Mouse (Mus musculus) fat pad, adult 2 months (tissue): ENCODE data around the gene Bsn.

Experiments used
- DNase-seq: peaks from one replicate; pipeline ENCODE4 v3.0.0-alpha.2; 2011; ENCODE audit warnings: low read depth, low spot score; ENCODE audit errors: extremely low read depth

The Bsn gene

DNA sequence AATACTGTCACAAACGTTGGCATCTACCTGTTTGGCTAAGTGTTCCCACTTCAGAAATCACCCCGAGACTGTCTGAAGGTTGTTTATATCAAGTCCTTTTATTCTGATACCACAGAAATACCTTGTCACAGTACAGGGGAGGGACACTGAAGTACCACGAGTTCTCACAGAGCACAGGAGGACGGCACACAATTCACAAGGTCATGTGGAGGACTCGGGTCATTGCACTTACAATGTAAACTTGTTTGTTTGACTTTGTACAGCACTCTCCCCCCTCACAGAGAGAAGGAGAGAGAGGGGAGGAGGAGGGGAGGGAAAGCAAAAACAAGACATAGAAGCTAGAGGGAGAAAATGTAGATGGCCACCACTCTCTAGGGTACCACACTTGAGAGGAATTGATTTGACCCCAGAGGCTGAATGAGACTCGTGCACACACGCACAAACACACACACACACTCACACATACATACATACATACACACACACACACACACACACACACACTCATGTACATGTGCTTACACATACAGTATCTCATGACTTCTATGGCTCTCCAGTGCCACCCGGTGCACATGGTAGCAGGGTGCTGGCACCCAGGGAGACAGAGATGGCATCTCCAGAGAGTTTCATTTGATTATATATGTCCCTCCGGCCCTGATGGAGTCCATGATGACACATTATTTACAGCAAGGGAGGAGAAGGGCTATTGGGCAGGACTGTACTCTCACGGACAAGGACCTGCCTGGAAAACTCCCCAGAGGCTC lies 94.1 kb downstream of the Bsn start:
- DNase-seq: no peak

DNA sequence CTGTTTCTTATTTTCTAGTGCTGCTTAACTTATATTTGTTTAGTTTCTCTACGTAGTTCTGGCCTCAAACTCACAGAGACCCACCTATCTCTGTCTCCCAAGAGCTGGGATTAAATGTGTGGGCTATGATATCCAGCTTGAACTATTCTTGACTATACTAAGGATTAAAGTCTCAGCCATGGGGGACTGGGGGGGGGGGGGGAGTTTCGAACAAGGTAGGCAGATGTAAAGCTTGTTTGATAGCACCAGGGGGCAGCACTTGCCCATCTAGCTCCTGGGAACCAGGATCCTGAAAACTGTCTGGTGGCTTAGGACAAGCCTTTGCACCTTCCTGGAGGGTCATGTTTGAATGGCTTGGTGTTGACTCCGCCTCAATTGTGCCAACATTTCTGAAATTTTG lies 94.7 kb downstream of the Bsn start:
- DNase-seq: no peak

DNA sequence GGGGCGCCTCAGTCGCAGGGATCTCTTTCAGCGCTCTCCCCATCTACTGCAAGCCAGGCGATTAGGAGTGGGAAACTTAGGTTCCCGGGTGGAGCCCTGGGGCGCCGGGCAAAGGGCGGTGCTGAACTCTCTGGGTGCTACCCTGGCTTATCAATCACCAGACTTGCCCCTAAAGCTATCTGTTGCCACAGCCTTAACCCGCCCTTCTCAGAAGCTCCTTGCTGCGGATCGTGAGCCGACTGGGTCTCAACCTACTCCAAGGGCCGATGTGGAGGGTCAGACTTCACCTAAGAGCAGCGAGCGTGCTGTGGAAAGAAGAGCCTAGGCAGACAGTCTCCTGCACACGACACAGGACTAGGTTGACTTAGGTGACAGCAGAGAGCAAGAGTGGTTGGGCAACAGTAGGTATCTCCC lies 95.2 kb downstream of the Bsn start:
- no peak for DNase-seq

DNA sequence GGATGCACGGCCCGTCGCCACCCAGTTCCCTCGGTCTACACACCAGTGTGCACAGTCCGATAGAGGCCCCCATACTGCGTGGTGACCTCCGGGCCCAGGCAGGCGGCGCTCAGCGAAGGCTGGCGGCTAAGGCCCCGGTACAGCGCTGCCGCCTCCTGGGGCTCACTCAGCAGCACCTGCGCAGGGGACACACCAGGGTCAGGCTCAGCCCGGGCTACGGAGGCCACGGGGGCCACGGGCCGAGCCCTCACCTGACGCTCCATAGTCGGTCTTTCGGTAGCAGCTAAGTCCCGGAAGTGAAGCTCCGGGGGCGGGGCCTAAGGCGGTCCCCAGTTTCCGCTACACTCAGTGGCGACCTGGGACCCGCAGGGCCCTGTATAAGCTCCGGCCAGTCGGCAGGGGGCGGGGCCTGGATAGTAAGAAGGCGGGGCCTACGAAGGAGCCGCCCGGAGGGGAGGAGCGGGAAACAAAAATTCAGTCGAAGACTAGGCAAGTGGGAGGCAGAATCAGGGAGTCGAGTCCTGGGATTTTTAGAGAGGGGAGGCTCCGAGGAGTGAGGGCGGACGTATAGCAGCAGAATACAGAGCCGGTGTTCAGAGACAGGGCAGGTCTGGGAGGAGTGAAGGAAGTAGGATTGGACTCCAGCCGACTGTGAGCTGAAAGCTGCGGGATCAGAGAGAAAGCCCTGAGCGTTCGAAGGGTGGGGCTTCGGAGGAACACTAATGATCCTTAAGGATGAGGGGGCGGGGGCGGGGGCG lies 95.8 kb downstream of the Bsn start, which contains the start of gene Apeh:
TSS of gene Apeh (minus strand) at position 423 of the 758 bp plus-strand sequence.
- peak; percentile 52 for DNase-seq

DNA sequence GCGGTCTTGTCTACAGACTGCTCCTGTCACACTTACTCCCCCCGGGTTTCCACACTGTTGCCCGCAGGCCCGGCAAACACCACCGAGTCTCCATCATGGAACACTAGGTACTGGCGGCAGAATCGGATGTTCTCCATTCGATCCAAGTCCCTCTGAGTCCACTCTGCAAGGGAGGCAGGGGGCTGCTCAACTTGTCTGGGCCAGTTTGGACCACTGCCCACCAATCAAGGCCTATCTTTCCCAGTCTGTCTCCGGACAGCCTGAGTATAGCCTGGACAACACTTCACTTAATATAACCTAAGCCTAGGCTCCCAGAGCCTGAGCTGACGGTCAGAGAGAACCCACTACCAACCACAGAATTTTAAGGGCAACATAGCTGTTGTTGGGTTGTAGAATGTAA lies 96.6 kb downstream of the Bsn start:
- DNase-seq: no peak

DNA sequence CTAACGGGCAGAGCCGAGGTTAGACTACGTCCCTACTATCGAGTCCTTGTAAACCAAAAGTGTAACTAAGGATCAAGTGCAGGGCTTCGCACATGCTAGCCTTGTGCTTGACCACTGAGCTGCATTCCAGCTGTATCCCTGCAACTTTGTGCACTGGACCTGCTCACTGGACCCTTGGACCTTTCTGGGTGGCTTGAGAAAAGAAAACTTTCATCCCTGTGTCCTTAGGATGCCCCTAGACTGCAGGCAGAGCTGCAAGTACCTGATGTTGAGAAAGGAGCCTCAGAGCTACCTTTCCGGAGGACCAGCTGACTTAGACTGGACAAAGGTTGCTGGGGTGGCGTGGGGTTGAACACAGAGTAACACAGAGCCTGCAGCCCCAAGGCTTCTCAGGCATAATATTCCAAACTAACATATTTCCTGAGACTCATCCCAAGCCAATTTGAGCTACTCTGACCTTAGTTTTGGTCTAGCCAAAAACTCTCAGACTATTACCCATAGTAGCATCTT lies 99.5 kb downstream of the Bsn start:
- no peak for DNase-seq

DNA sequence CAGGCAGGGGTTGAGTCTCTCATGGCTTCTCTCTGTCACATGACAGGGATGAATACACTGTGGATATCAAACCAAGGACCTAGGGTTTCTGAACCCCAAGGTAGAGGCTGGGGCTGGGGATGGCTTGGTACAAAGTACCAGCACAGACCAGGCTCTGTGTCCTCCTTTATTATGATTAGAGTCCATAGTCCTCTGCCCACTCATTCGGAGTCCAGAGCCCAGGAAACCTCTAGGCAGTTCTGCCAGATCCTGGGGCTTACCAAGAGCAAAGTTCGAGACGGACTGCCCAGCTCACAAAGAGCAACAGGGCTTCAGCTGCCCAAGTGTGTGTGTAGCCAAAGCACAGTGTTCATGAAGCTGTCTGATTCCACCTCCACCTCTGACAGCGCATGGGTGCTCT lies 104.9 kb downstream of the Bsn start:
- DNase-seq: no peak

DNA sequence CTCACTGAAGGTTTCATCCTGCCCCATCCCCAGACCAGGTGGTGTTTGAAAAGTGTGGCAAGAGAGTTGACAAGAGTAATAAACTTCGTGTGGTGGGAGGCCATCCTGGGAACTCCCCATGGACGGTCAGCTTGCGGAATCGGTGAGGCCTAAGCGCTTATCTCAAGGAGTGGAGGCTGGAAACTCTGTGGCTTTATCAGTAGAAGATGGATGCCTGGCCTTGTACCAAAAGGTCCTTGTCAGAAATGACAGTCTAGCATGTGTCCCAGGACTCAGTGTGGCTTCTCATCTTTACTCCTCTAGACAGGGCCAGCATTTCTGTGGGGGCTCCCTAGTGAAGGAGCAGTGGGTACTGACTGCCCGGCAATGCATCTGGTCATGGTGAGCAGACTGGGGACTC lies 106.6 kb downstream of the Bsn start:
- DNase-seq: no peak

DNA sequence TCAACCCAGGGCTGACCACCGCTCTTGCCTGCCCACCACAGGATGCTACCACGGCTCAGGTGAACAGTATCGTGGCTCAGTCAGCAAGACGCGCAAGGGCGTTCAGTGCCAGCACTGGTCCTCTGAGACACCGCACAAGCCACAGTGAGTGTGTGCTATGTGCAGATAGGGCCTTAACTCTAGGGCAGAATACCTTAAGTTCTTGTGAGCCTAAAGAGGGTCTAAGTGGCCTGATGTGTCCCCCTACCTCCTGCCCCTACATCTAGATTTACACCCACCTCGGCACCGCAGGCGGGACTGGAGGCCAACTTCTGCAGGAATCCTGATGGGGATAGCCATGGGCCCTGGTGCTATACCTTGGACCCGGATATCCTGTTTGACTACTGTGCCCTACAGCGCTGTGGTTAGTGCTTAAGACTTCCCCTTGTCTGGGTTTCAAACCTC lies 107.2 kb downstream of the Bsn start, which contains the start of gene Rnf123:
TSS of gene Rnf123 (minus strand) at position 359 of the 444 bp plus-strand sequence.
- DNase-seq: no peak

DNA sequence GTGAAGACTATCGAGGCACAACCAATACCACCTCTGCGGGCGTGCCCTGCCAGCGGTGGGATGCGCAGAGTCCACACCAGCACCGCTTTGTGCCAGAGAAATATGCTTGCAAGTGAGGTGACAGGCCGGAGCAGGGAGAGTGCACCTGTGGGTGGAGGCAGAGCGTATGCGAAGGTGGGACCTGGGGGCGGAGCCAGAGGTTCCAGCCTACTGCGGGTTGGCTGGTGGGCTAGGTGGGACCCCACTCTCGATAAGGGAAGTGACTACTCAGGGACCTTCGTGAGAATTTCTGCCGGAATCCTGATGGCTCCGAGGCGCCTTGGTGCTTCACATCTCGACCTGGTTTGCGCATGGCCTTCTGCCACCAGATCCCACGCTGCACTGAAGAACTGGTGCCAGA lies 107.6 kb downstream of the Bsn start:
- DNase-seq: no peak

DNA sequence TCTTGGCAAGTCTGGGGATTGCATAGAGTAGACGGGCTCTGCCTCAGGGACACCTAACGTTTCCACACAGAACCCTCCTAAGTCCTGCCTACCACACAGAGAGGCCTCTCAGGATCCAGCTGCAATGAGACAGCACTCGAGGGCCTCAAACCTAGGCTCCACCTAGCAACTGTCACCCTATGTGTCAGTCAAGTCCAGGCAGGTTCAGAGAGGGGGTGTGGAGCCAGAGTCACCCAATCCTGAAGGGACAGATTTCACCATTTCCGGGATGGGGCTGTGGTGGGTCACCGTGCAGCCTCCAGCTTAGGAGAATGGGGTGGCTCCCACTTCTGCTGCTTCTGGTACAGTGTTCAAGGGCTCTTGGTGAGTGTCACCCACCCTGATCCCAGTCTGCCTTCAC lies 110.0 kb downstream of the Bsn start, which contains the start of gene Mst1:
TSS of gene Mst1 (plus strand) at position 269 of the 400 bp plus-strand sequence.
- DNase-seq: peak; percentile 78

DNA sequence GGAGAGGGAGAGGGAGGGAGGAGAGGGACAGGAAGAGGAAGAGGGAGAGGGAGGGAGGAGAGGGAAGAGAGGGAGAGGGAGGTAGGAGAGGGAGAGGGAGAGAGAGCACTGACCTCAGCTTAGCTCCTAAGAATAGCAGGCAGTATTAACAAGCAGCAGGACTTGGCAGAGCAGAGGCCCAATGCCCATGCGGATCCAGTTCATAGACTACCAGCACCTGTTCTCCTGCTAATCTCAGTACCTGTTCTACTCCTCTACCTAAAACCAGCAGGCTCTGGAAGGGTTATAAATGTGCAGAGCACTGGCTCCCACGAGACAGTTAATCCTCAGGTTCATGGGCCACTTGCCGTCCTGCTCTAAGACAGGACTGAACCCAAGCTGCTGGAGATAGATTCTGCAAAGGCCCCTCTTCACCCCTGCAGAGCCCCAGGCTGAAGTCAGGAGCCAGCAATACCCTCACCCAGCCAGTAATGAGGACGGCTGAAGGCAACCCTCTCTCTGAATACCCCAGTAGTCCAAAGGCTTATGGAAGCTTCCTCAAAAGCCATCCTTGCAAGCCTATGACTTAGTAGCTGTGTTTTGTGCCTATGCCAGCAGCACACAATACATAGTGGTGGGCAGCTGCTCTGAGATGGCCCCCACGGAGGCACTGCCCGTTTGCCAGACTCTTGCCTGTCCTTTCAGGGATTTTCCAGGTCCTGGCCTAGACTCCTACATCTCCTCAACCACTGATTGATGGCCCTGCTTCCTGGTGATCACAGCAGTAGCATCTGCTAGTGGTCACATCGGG lies 116.8 kb downstream of the Bsn start:
- no peak for DNase-seq

DNA sequence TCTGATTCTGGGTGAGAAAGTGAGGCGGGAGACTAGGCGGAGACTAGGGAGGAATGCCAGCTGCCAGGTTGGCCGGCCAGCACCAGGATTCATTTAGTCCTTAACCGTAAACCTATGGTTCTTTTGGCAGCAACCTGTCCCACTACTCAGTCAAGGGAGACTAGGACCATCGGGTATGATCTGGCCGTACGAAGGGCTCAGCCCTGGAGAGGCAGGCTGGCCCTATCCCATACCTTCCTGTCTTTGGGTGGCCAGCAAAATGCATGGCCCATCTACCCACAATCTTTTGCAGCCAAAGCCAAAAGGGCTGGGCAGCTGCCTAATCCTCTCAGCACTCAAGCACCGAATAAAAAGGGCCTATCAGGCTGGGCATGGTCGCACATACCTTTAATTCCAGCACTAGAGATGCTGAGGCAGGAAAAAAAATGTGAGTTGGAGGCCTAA lies 117.7 kb downstream of the Bsn start:
- DNase-seq: no peak

DNA sequence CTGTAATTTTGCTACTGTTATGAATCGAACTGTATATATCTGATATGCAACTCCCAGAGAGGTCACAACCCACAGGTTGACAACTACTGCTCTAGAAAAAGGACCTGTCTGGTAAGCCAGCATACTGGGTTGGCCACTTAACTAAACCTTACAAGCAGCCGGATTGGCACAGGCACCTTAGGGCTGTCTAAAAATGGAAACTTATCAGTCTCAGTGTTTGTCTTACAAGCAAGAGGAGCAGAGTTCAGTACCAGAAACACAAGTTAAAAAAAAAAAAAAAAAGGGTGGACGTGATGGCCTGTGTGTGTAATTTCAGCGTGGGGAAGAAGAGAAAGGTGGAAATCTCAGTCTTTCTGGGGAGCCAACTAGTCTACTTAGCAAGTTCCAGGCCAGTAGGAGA lies 118.4 kb downstream of the Bsn start:
- no peak for DNase-seq

DNA sequence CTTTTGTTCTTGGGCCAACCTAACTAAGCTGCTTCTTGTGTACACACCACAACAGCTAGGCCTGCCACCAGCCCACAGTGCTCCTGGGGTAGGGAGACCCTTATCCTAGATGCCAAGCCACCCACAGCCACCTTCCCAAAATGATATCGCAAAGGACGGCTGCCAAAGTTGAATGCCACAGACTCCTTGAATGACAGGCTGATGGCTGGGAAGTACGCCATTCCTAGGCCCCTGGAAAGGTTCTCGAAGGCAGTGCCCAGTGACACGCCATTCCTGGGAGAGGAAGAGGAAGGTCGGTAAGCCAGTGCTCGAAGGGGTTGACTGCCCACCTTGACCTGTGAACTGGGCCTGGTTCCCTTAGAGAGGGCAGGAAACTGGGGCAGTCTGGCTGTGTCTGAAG lies 120.7 kb downstream of the Bsn start:
- no peak for DNase-seq

DNA sequence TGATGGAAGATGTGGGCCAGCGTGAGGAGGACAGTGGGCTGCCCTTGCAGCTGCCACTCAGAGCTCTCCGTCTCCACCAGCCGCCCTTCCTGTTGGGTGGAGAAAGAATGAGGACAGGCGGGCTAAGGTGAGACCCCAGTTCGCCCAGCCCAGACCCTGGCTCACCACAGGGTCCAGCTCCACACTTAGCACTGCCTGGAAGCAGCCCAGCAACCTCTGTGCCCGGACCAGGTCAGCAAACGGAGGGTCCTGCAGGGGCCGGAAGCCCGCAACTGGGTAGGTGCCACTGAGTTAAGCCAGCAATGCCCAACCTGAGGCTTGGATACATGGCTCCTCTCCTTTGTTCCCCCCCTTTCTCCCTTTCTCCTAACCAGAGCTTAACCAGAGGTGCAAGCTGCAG lies 121.2 kb downstream of the Bsn start:
- no peak for DNase-seq

DNA sequence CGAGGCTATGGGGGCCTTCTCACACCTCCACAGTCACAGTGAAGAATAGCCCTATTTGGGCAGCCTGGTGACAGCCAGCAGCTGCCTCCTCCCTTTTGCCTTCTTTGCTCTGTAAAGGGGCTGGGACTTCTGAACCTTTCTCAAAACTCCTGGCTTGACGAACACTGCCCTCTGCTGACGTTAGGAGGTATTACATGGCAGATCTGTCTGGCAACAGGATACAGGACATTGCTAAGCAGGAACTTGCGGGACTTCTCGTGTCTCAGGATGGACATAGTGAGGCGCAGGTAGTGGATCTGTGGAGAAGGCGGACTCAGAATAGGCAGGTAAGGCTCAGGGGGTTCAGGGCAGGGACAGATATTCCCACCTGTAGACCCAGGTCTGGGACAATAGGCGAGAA lies 122.3 kb downstream of the Bsn start:
- no peak for DNase-seq

DNA sequence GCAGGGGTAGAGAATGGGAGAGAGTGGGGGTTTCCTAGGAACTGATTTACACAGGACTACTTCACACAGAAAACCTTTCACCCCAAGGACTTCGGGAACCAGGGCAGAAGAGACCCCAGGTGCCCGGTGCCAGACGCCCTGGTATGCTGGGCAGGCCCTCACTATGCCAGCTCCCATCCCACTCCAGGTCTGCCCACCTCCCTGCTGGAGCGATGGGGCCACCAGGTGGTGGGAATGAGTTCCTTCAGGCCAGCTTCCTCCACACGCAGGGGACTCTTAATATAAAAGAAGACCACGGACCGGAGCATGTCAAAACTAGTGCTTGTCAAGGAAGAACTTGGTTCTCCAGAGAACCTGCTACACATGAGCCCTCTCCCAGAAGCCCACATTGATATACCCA lies 123.0 kb downstream of the Bsn start:
- DNase-seq: no peak

DNA sequence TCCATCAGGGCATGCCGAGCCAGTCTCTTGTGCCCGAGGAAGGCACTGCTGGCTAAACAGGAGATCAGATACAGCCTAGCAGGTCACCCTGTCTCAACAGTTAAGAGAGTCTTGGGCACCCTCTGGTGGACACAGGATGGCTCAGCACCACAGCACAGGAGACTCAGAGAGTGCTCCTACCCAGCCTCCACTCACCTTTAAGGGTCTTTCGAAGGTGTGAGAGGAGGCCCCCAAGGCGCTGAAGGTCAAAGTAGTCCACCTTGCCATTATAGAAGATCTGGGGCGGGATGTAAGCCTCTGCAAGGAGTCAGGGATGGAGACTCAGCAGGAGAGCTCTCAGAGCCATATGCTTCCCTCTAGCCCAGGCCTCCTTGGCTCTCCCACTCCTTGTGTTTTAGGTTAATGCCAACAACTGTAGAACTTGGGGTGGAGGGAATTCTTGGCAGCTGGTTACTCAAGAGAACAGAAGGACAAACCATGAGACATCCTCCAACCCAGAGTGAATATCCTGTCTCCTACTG lies 124.6 kb downstream of the Bsn start:
- no peak for DNase-seq

DNA sequence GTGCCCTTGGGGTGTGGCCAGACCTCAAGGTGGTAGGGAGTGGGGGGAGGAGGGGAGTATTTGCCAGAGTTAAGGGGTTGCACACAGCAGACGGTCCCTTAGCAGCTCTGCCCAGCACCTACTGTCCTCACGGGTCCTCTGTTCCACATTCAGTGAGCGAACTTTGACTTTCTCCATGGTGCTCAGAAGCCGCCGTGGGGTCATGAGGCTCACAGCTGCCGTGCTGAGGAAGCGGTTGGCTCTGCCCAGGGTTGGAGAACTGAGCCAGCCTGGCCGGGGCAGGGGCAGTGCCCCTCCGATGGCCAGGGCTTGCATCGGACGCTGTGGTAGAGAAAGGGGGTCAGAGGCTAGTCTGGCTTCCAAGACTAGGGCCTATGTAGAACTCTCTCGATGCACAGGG lies 126.8 kb downstream of the Bsn start:
- DNase-seq: no peak

DNA sequence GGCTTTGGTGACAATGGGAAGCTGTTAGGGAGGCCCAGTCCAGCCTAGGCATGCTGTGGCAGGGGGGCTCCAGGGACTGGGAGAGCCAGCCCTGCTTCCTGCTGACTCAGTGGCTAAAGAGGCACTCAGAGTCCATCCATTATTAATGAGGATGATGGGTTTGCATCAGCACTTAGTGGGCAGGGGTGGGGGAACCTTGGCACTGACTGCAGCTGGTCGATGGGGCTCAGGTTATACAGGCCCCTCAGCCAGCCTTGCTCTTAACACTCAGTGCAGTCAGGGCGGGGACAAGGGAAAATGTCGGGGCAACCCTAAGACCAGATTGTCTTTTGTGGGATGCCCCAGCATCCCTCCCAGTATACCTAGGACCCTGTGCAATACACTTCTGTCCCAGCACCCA lies 128.0 kb downstream of the Bsn start:
- no peak for DNase-seq
